Mouse (Mus musculus) naive thymus-derived CD4-positive, alpha-beta T cell, adult 5 months (primary cell): ENCODE results near the gene Dedd. TPM values are rescaled to one million over a fixed set of nuclear protein-coding genes. Genes with fewer than 3 reads are reported as not detected.

Experiments used
- polyA plus RNA-seq: library from polyadenylated mRNA; unstranded; fragments of 100-300 nt; shearing (Covaris generic); gene quantifications from one replicate; pipeline ENCODE4 v1.2.1, GENCODE M21; 2017

Dedd gene
- polyA plus RNA-seq: 32.6 TPM

GRCm38 (mm10) chr1:171328839-171329432, at the start of gene Dedd:
Gene Dedd, plus strand, starts transcription at chr1:171329145.

GRCm38 (mm10) chr1:171280916-171281527, 47.9 kb upstream of the Dedd start, which contains the start of gene Ppox:
Gene Ppox, minus strand, starts transcription at chr1:171281186.

GRCm38 (mm10) chr1:171287136-171288081, 41.5 kb upstream of the Dedd start, which contains the start of gene Usp21:
Gene Usp21, minus strand, starts transcription at chr1:171287991.

GRCm38 (mm10) chr1:171294298-171295062, 34.5 kb upstream of the Dedd start, which contains the start of gene Ufc1:
Gene Ufc1, minus strand, starts transcription at chr1:171295024.

GRCm38 (mm10) chr1:171345225-171346094, 16.5 kb downstream of the Dedd start, which contains the start of the genes Nit1 and Pfdn2:
Gene Nit1, minus strand, starts transcription at chr1:171345646.
Gene Pfdn2, plus strand, starts transcription at chr1:171345670.

GRCm38 (mm10) chr1:171360656-171361055, 31.7 kb downstream of the Dedd start, which contains the start of gene Klhdc9:
Gene Klhdc9, minus strand, starts transcription at chr1:171360798.

GRCm38 (mm10) chr1:171369845-171370556, 41.1 kb downstream of the Dedd start, which contains the start of gene Nectin4:
Gene Nectin4, plus strand, starts transcription at chr1:171370099.

GRCm38 (mm10) chr1:171388376-171389102, 59.6 kb downstream of the Dedd start, which contains the start of gene Arhgap30:
Gene Arhgap30, plus strand, starts transcription at chr1:171388954.

Other genes starting within 250 kb of the Dedd start
- gene Cfap126, start 215.2 kb upstream of the Dedd start, polyA plus RNA-seq: not detected
- gene Sdhc, start 178.5 kb upstream of the Dedd start, polyA plus RNA-seq: 119 TPM
- gene Mpz, start 178.4 kb upstream of the Dedd start, polyA plus RNA-seq: not detected
- not detected for gene Pcp4l1, start 132.9 kb upstream of the Dedd start, polyA plus RNA-seq
- 0.37 TPM for gene Nr1i3, start 115.2 kb upstream of the Dedd start, polyA plus RNA-seq
- 17.5 TPM for gene Tomm40l, start 106.6 kb upstream of the Dedd start, polyA plus RNA-seq
- gene Apoa2, start 104.1 kb upstream of the Dedd start, polyA plus RNA-seq: not detected
- gene Fcer1g, start 94.8 kb upstream of the Dedd start, polyA plus RNA-seq: not detected
- gene Adamts4, start 78.7 kb upstream of the Dedd start, polyA plus RNA-seq: 0.12 TPM
- gene Ndufs2, start 77.8 kb upstream of the Dedd start, polyA plus RNA-seq: 124 TPM
- 51.8 TPM for gene B4galt3, start 58.8 kb upstream of the Dedd start, polyA plus RNA-seq
- 62.3 TPM for gene Ppox, start 48.0 kb upstream of the Dedd start, polyA plus RNA-seq
- gene Usp21, start 41.2 kb upstream of the Dedd start, polyA plus RNA-seq: 57.4 TPM
- gene Ufc1, start 34.1 kb upstream of the Dedd start, polyA plus RNA-seq: 50.7 TPM
- 39.4 TPM for gene Nit1, start 16.5 kb downstream of the Dedd start, polyA plus RNA-seq
- 112 TPM for gene Pfdn2, start 16.5 kb downstream of the Dedd start, polyA plus RNA-seq
- gene Klhdc9, start 31.7 kb downstream of the Dedd start, polyA plus RNA-seq: not detected
- gene Nectin4, start 41.0 kb downstream of the Dedd start, polyA plus RNA-seq: 0.10 TPM
- gene Arhgap30, start 59.8 kb downstream of the Dedd start, polyA plus RNA-seq: 159 TPM
- 73.6 TPM for gene Usf1, start 82.2 kb downstream of the Dedd start, polyA plus RNA-seq
- 3.6 TPM for gene Tstd1, start 89.7 kb downstream of the Dedd start, polyA plus RNA-seq
- gene F11r, start 108.4 kb downstream of the Dedd start, polyA plus RNA-seq: 0.19 TPM
- 7.3 TPM for gene Alyref2, start 174.3 kb downstream of the Dedd start, polyA plus RNA-seq
- not detected for gene Itln1, start 206.1 kb downstream of the Dedd start, polyA plus RNA-seq
- not detected for gene Cd244a, start 230.0 kb downstream of the Dedd start, polyA plus RNA-seq